Mouse (Mus musculus) neural tube, embryonic 10.5 days (tissue): Measurements from ENCODE around the gene Man1a.

Experiments
- DNase-seq: peaks from one replicate; pipeline ENCODE4 v3.0.0-alpha.2; 2017; ENCODE audit warnings: low spot score; ENCODE audit errors: extremely low spot score

The Man1a gene

GRCm38 (mm10) chr10:54062835-54063234 is 13.6 kb downstream of the Man1a start:
- DNase-seq: no peak

GRCm38 (mm10) chr10:54061159-54061558 is 15.2 kb downstream of the Man1a start:
- no peak for DNase-seq

- DNase-seq: no peak
These were observed 15.8 kb downstream of the Man1a start for GRCm38 (mm10) chr10:54060587-54060986.

- DNase-seq: no peak
These were observed 16.6 kb downstream of the Man1a start for GRCm38 (mm10) chr10:54059679-54060249.

- peak; percentile 29 for DNase-seq
These were observed 17.3 kb downstream of the Man1a start for GRCm38 (mm10) chr10:54059092-54059496.

- no peak for DNase-seq
These were observed 17.8 kb downstream of the Man1a start for GRCm38 (mm10) chr10:54058657-54059056.

- no peak for DNase-seq
These were observed 22.2 kb downstream of the Man1a start for GRCm38 (mm10) chr10:54054188-54054587.

- DNase-seq: no peak
These were observed 28.5 kb downstream of the Man1a start for GRCm38 (mm10) chr10:54047885-54048284.

GRCm38 (mm10) chr10:54043358-54043757 is 33.1 kb downstream of the Man1a start:
- DNase-seq: no peak

GRCm38 (mm10) chr10:54042212-54042840 is 34.1 kb downstream of the Man1a start:
- DNase-seq: no peak

GRCm38 (mm10) chr10:54040261-54041165 is 35.9 kb downstream of the Man1a start:
- DNase-seq: no peak

GRCm38 (mm10) chr10:54039754-54040153 is 36.7 kb downstream of the Man1a start:
- no peak for DNase-seq

- DNase-seq: no peak
These were observed 37.7 kb downstream of the Man1a start for GRCm38 (mm10) chr10:54038734-54039133.

- DNase-seq: no peak
These were observed 38.2 kb downstream of the Man1a start for GRCm38 (mm10) chr10:54038180-54038579.

- DNase-seq: no peak
These were observed 38.9 kb downstream of the Man1a start for GRCm38 (mm10) chr10:54037348-54038010.

- no peak for DNase-seq
These were observed 40.8 kb downstream of the Man1a start for GRCm38 (mm10) chr10:54035586-54035985.

- no peak for DNase-seq
These were observed 41.6 kb downstream of the Man1a start for GRCm38 (mm10) chr10:54034779-54035178.

GRCm38 (mm10) chr10:54032316-54033092 is 43.9 kb downstream of the Man1a start:
- no peak for DNase-seq

GRCm38 (mm10) chr10:54028866-54029265 is 47.5 kb downstream of the Man1a start:
- DNase-seq: no peak

GRCm38 (mm10) chr10:54026738-54027427 is 49.5 kb downstream of the Man1a start:
- DNase-seq: no peak
